ENCODE assay signal across 11 mouse cellular contexts in genomic region chr5:32472332-32473028, GRCm38 (mm10). TPM values are rescaled to one million over a fixed set of nuclear protein-coding genes. Genes with fewer than 3 reads are reported as not detected.
DNase-seq lines count a peak whose midpoint lies in the region; ATAC-seq lines count a peak whose summit lies in the region.
"Had no signal": no experiment of that assay in that cellular context is flagged by ENCODE, and none has a peak within 500 bp of the region (broad histone marks: within the 10 kb centered on the region; RNA-seq: fewer than 3 reads in every experiment).

No protein-coding gene starts in this region.

- 61% methylated on average over 4 of the region's 4 CpGs for WGBS in heart, embryonic 10.5 days
- WGBS in liver, embryonic 12.5 days (ENCODE audit: insufficient replicate concordance): 56% methylated on average over 4 of the region's 4 CpGs

- no peak overlapping the region; the same call in 1 of the 2 replicates for H3K4me3 ChIP-seq in heart, embryonic 10.5 days
- peak overlapping the region; percentile 24 for H3K4me3 ChIP-seq in liver, embryonic 12.5 days
- H3K4me3 ChIP-seq: limb, embryonic 12.5 days; neural tube, embryonic 13.5 days had no signal

- no peaks in the 10 kb centered on the region for H3K9me3 ChIP-seq in heart, embryonic 10.5 days
- no peaks in the 10 kb centered on the region for H3K9me3 ChIP-seq in liver, embryonic 12.5 days (replicated peaks)
- H3K9me3 ChIP-seq: limb, embryonic 12.5 days; neural tube, embryonic 13.5 days had no signal

- peaks cover 29% of the 10 kb centered on the region for H3K4me1 ChIP-seq in heart, embryonic 10.5 days
- H3K4me1 ChIP-seq in liver, embryonic 12.5 days: peaks cover 76% of the 10 kb centered on the region

- H3K9ac ChIP-seq in liver, embryonic 12.5 days: peak overlapping the region; percentile 49
- H3K9ac ChIP-seq: limb, embryonic 12.5 days; neural tube, embryonic 13.5 days had no signal

- H3K4me2 ChIP-seq in liver, embryonic 12.5 days: peak overlapping the region; percentile 63
- H3K4me2 ChIP-seq: limb, embryonic 12.5 days; neural tube, embryonic 13.5 days had no signal

- 0 out of 2 replicates have a peak, but pooled peaks cover 2% of the 10 kb centered on the region for H3K36me3 ChIP-seq in heart, embryonic 10.5 days
- no peaks in the 10 kb centered on the region; the same call in 1 of the 2 replicates for H3K36me3 ChIP-seq in liver, embryonic 12.5 days
- H3K36me3 ChIP-seq: neural tube, embryonic 13.5 days had no signal

- no peaks in the 10 kb centered on the region for H3K27me3 ChIP-seq in heart, embryonic 10.5 days (ENCODE audit: insufficient read depth, poor library complexity, severe bottlenecking)
- H3K27me3 ChIP-seq in liver, embryonic 12.5 days (replicated peaks): no peaks in the 10 kb centered on the region
- H3K27me3 ChIP-seq: limb, embryonic 12.5 days; neural tube, embryonic 13.5 days had no signal

- intact Hi-C loops in left cerebral cortex, postnatal 14 days (cut with DNase I): no loop called here

- peak; percentile 94 for ATAC-seq in liver, embryonic 12.5 days

- peak overlapping the region; percentile 24; the same call in 1 of the 2 replicates for H3K27ac ChIP-seq in heart, embryonic 10.5 days
- H3K27ac ChIP-seq in liver, embryonic 12.5 days: peak overlapping the region; percentile 85
- H3K27ac ChIP-seq: limb, embryonic 12.5 days; neural tube, embryonic 13.5 days had no signal

- peak; percentile 15 for DNase-seq in spleen, adult 12 weeks (ENCODE audit: low spot score)
- DNase-seq in spleen, postnatal 14 days (ENCODE audit: low spot score in 2 of 2): no peak
- DNase-seq in heart, embryonic 10.5 days (ENCODE audit: low spot score): no peak
- peak; percentile 68 for DNase-seq in yolk sac, embryonic 10.5 days (ENCODE audit: low spot score)
- DNase-seq in thymus, postnatal 36 days: no peak
- DNase-seq in left cerebral cortex, postnatal 14 days (ENCODE audit: low spot score in 2 of 2): no peak
- no peak for DNase-seq in layer of hippocampus, adult 11-12 months (ENCODE audit: low spot score)
- DNase-seq: thymus, adult 2 months had no signal

RNA-seq across cellular contexts. Expression of gene Ppp1cb, which starts 13.8 kb away (rescaled TPM):
- 233 and 261 TPM in 2 replicates for polyA plus RNA-seq in heart, embryonic 10.5 days (2016; fragmentation: Nextera tagmentation; extraction: Ambion mirVana)
- polyA plus RNA-seq in liver, embryonic 12.5 days (2016; fragmentation: Nextera tagmentation; extraction: Ambion mirVana): 124 and 134 TPM in 2 replicates
- 100 to 1,000 TPM; 371 to 381 TPM for total RNA-seq in left cerebral cortex, postnatal 14 days (2021)

Comparison
In these comparisons a context has a peak if more than half of its experiments do, and no peak if none do; other contexts are left out.
1. DNase-seq: peak in spleen, adult 12 weeks (single experiment) and yolk sac, embryonic 10.5 days (single experiment); none in spleen, postnatal 14 days (0 of 2), heart, embryonic 10.5 days (single experiment), thymus, postnatal 36 days (0 of 2), left cerebral cortex, postnatal 14 days (0 of 2) and layer of hippocampus, adult 11-12 months (single experiment).